Mouse (Mus musculus) mouse embryonic stem cell (cell line): ENCODE results near the gene Gm29609.

Source experiments
- in situ Hi-C, 2 experiments: fragments of 300-500 bp; cut with MboI; formaldehyde crosslinking; loops; 1 replicate in 1 of 2; 3 replicates in 1 of 2; pipeline ENCODE4 v1.14.3; 2019 to 2020; ENCODE audit warnings: low sequenced_read_pairs in 2 of 2, low pct_unique_long_range_greater_than_20kb in 1 of 2, mixed read lengths in 1 of 2; ENCODE audit not compliant: unreplicated experiment in 1 of 2

Gm29609 gene

GRCm38 (mm10) chr5:31162462-31162861, 17.2 kb downstream of the Gm29609 start:
- in situ Hi-C loops, result no loop called here

GRCm38 (mm10) chr5:31154152-31154553, 25.6 kb downstream of the Gm29609 start, which contains the start of gene Mpv17:
Gene Mpv17 (minus strand): TSS chr5:31154251.
- in situ Hi-C loops, result no loop called here

GRCm38 (mm10) chr5:31153516-31154151, 26.1 kb downstream of the Gm29609 start:
- in situ Hi-C loops, result no loop called here

- in situ Hi-C loops, result no loop called here
Observed at GRCm38 (mm10) chr5:31151746-31152145, 28.0 kb downstream of the Gm29609 start.

- in situ Hi-C loops, result no loop called here
Observed at GRCm38 (mm10) chr5:31149781-31150180, 29.9 kb downstream of the Gm29609 start.

GRCm38 (mm10) chr5:31138968-31139425, 40.7 kb downstream of the Gm29609 start:
- in situ Hi-C loops, result no loop called here

- in situ Hi-C loops, result no loop called here
Observed at GRCm38 (mm10) chr5:31138241-31138967, 41.3 kb downstream of the Gm29609 start, which contains the start of gene Ucn. Gene Ucn (minus strand): TSS chr5:31138829.

GRCm38 (mm10) chr5:31137658-31138057, 42.1 kb downstream of the Gm29609 start:
- in situ Hi-C loops, result no loop called here

- in situ Hi-C loops, result no loop called here
Observed at GRCm38 (mm10) chr5:31136730-31137424, 42.8 kb downstream of the Gm29609 start.

- in situ Hi-C loops, result no loop called here
Observed at GRCm38 (mm10) chr5:31126050-31126449, 53.7 kb downstream of the Gm29609 start.

- in situ Hi-C loops, result no loop called here
Observed at GRCm38 (mm10) chr5:31123481-31123880, 56.2 kb downstream of the Gm29609 start.

GRCm38 (mm10) chr5:31121111-31121510, 58.6 kb downstream of the Gm29609 start:
- in situ Hi-C loops, result no loop called here

- in situ Hi-C loops, result no loop called here
Observed at GRCm38 (mm10) chr5:31116912-31117311, 62.8 kb downstream of the Gm29609 start.

- in situ Hi-C loops, result no loop called here
Observed at GRCm38 (mm10) chr5:31116354-31116753, 63.4 kb downstream of the Gm29609 start, which contains the start of gene Trim54. Gene Trim54 (plus strand): TSS chr5:31116712.

GRCm38 (mm10) chr5:31110781-31111180, 68.9 kb downstream of the Gm29609 start:
- in situ Hi-C loops, result no loop called here

GRCm38 (mm10) chr5:31108000-31108490, 71.7 kb downstream of the Gm29609 start, which contains the start of gene Slc30a3:
Gene Slc30a3 (minus strand): TSS chr5:31108237.
- in situ Hi-C loops, result no loop called here

- in situ Hi-C loops, result no loop called here
Observed at GRCm38 (mm10) chr5:31105814-31106335, 73.8 kb downstream of the Gm29609 start, which contains the start of gene Dnajc5g. Gene Dnajc5g (plus strand): TSS chr5:31106285.

- in situ Hi-C loops, result no loop called here
Observed at GRCm38 (mm10) chr5:31095711-31096480, 83.8 kb downstream of the Gm29609 start.
